Mouse (Mus musculus) heart, postnatal 0 days (tissue): ENCODE results near the gene Gigyf1.

ENCODE experiments used
- CTCF ChIP-seq: IDR thresholded peaks from 2 replicates; pipeline ENCODE4 v1.5.1; 2016; ENCODE audit warnings: antibody characterized with exemption, control low read depth, low read depth
- EP300 ChIP-seq: IDR thresholded peaks from 2 replicates; pipeline ENCODE4 v1.6.1; 2016; ENCODE audit warnings: antibody characterized with exemption, low read depth

GRCm38 (mm10) chr5:137540991-137541390 is 22.6 kb downstream of the Gigyf1 start:
- TF ChIP-seq EP300 (no peak), CTCF (no peak)
